Mouse (Mus musculus) kidney, postnatal 10 days (tissue): ENCODE results near the gene C2cd3.

Experiments used
- DNase-seq: peaks from one replicate; pipeline ENCODE4 v3.0.0; 2021; ENCODE audit warnings: mixed read lengths

C2cd3 gene

GRCm38 (mm10) chr7:100371495-100372451 is at the start of gene C2cd3, which contains the start of gene Ppme1:
TSS of gene C2cd3 (plus strand) at chr7:100372233.
TSS of gene Ppme1 (minus strand) at chr7:100372307.
- DNase-seq: peak; percentile 99

GRCm38 (mm10) chr7:100323721-100324120 is 48.3 kb upstream of the C2cd3 start:
- DNase-seq: peak; percentile 17

GRCm38 (mm10) chr7:100325482-100325881 is 46.6 kb upstream of the C2cd3 start:
- peak; percentile 62 for DNase-seq

GRCm38 (mm10) chr7:100327514-100327913 is 44.5 kb upstream of the C2cd3 start:
- DNase-seq: peak; percentile 37

- no peak for DNase-seq
Measured at GRCm38 (mm10) chr7:100328636-100329035, 43.4 kb upstream of the C2cd3 start.

- DNase-seq: no peak
Measured at GRCm38 (mm10) chr7:100331269-100331668, 40.8 kb upstream of the C2cd3 start.

- no peak for DNase-seq
Measured at GRCm38 (mm10) chr7:100335921-100336320, 36.1 kb upstream of the C2cd3 start.

- no peak for DNase-seq
Measured at GRCm38 (mm10) chr7:100354984-100355383, 17.0 kb upstream of the C2cd3 start.

- no peak for DNase-seq
Measured at GRCm38 (mm10) chr7:100356324-100356723, 15.7 kb upstream of the C2cd3 start.

- DNase-seq: no peak
Measured at GRCm38 (mm10) chr7:100356768-100357167, 15.3 kb upstream of the C2cd3 start.

- no peak for DNase-seq
Measured at GRCm38 (mm10) chr7:100357856-100358255, 14.2 kb upstream of the C2cd3 start.

GRCm38 (mm10) chr7:100363162-100363561 is 8.9 kb upstream of the C2cd3 start:
- DNase-seq: no peak

GRCm38 (mm10) chr7:100364888-100365287 is 7.1 kb upstream of the C2cd3 start:
- no peak for DNase-seq

GRCm38 (mm10) chr7:100372452-100372980 is 483 bp downstream of the C2cd3 start:
- no peak for DNase-seq

GRCm38 (mm10) chr7:100378257-100378656 is 6.2 kb downstream of the C2cd3 start:
- DNase-seq: no peak

GRCm38 (mm10) chr7:100381161-100381560 is 9.1 kb downstream of the C2cd3 start:
- DNase-seq: no peak

- no peak for DNase-seq
Measured at GRCm38 (mm10) chr7:100383207-100383606, 11.2 kb downstream of the C2cd3 start.

- DNase-seq: no peak
Measured at GRCm38 (mm10) chr7:100388174-100388573, 16.1 kb downstream of the C2cd3 start.

GRCm38 (mm10) chr7:100390166-100390565 is 18.1 kb downstream of the C2cd3 start:
- DNase-seq: no peak

- DNase-seq: peak; percentile 38
Measured at GRCm38 (mm10) chr7:100392265-100392664, 20.2 kb downstream of the C2cd3 start.

- DNase-seq: no peak
Measured at GRCm38 (mm10) chr7:100399231-100399913, 27.3 kb downstream of the C2cd3 start.

- DNase-seq: no peak
Measured at GRCm38 (mm10) chr7:100400899-100401539, 29.0 kb downstream of the C2cd3 start.

GRCm38 (mm10) chr7:100402715-100403114 is 30.7 kb downstream of the C2cd3 start:
- DNase-seq: no peak
